Mouse (Mus musculus): Measurements from ENCODE around the gene Ddx6.
A peak's percentile ranks its signal among the peaks of the same experiment; 100 is the strongest.
"Not testable (repeated sequence)": the region's sequence is repeated elsewhere in the genome, so short reads cannot be mapped to it uniquely, and the experiment has no call there.

The Ddx6 gene

DNA sequence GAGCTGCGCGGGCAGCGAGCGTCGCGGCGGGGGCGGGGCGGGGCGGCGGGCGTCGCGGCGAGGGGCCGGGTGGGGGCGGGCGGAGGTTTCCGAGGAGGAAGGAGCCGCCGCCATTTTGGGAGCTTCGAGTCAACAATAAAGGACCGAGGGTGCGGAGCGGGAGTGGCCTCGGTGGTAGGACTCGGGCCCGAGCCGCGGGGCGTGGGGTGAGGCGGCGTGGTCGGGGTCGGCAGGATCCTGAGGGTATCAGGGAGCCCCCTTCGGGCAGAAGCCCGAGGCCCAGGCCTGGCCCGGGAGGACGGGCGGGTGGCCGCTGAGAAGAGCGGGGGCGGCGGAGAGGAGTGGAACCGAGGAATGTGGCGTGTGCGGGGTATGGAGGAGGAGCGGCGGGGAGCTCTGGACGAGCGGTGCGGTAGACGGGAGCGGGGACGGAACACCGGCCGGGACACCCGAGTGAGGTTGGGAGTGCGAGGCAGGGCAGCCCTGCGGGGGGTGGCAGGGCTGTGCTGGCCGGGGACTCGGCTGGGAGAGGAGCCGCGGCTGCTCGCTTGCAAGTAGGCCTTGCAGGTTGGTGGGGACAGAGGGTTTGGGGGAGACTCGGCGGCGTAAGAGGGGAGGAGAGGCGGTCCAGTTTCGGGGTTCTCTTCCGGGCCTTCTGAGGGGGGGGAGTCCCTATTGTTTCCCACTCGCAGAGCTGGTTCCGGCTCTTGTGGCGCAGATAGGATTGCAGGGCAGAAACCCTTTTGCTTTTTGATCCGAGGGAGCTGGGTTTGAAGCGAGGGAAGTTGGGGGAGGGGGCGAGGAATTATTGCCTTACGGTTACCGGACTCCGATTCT lies at the start of gene Ddx6:
Gene Ddx6 (plus strand): TSS at position 114 of the 837 bp plus-strand sequence.
- peak; percentile 70 for DNase-seq

DNA sequence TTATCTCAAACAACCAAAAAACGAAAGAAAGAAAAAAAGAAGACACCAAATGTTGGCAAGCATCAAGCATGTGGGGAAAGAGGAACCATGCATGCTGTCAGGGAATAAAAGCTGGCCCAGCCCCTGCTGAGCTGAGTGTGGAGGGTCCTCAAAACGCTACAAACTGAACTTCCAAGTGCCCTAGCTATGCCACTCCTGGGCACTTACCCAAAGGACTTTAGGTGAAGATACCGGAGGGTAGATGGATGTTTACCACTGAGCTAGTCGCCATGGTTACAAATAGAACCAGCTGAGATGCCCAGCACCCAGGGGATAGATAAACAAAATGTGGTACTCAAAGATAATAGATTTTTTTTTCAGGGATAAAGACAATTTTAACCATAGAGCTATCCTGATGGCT lies 43.1 kb upstream of the Ddx6 start, which contains the start of gene Cxcr5:
Gene Cxcr5 (minus strand): TSS at position 281 of the 400 bp plus-strand sequence.
- DNase-seq = no peak

DNA sequence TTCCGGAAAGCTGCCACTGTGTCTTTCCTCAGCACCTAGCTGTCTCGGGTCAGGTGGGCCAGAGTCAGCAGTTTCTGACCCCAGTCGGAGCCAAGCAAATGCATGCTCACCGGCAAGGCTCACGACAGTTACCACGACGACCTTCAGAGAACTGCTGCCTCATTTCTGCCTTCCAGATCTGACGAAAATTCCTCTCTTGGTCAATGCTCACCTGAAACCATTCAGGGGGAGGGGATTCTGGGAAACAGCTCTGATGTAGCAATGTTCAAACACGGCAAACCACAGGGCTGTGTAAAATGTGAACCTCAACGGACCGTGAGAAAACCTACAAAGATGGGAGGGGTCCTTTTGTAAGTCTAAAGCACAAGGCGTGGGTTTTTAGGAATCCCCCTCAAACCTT lies 41.8 kb upstream of the Ddx6 start:
- DNase-seq = no peak

DNA sequence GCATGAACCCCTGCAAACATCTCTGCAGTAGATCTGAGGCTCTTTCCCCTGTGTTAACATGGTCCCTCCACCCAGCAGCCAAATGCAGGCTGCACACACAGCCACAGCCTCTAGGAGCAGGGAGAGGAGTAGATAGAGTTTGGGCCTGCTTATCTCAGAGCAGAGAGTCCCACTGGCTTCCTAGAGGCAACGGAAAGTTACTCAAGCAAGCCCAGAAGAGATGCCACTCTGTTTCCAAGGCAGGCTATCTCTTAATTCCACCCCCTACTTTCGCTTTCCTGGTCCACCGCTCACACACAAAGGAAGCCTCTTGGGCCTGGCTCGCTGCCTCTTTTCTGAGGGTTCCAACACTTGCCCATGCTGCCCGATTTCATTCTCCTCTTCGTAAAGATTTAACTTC lies 39.3 kb upstream of the Ddx6 start:
- DNase-seq = no peak

DNA sequence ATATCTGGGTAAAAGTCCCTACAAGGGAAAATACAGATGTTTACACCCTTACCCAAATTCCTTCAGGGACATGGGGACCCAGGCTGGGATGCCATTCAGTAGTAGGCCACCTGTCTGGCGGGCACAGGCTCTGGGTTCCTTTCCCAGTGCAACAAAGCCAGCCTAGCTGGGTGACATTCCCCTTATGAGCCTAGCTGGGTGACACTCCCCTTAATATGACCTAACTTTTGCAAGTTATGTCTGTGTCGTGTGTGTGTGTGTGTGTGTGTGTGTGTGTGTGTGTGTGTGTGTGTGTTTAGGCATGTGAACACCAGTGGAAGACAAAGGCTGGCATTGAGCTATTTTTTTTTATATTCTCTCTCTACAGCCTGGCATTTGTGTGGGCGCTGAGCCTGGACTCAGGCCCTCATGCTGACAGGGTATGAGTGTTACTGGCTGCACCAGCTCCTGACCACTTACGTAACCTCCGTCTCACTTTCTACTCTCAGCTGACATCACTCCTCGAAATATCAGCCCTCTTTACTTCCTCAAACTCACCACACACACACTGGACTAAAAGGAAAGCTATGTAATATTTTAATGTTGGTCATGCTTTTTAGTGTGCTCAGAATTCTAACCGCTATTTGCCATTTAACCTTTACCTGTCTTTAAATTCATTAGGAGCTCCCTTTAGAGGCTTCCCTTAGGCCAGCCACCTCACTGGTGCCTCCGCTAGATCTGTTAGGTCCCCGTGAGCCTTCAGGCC lies 37.2 kb upstream of the Ddx6 start:
- peak; percentile 33 for DNase-seq

DNA sequence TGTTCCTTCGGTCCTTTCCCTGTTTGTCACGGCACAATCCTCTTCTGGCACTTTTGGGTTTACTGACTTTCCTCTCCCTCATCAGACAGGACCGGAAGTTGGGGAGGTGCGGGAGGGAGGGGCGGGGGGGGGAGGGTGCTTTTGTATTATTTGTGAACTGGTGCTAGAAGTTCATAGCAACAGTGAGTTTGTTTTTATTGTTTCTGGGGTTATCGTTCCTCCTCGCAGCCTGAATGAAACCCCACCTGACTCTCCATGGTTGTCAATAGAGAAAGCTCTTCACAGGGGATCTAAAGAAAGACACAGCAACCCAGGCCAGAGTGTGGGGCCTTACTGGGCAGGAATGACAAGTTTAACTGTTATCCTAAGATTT lies 36.6 kb upstream of the Ddx6 start:
- no peak for DNase-seq

DNA sequence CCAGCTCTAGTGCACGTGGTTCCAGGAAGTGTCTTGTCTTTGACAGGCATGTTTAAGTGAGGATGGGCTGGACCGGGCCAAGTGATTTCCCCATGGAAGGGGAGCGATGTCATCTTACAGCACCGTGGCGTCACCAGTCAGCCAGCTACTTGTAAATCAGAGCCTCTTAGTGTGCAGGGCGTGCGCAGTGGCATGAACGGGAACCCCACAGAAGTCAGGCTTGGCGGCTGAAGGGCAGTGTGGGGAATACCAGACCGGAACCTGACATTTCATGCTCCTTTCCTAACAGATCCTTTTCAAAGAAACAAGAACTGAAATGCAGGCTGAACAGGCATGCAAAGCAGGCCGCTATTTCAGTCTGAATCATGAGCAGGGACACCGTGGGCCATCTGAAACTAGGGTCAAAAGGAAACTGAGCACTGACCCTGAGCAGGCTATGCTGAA lies 33.7 kb upstream of the Ddx6 start:
- no peak for DNase-seq

DNA sequence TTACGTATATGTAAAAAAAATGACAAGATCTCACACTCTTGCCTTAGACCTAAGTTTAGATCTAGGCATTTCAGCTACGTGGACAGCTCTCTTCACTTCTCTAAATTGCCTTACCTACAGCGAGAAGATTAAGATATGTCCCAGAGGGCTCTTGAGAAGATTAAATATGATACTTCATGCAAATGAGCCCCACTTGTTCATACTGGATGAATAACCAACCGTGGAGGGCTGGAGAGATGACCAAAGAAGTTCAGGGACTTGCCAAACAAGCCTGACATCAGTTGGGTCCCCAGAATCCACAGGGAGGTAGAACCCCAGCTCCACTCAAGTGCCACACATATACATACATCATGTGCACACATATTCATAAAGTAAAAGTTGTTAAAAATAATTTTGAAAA lies 31.4 kb upstream of the Ddx6 start:
- no peak for DNase-seq

DNA sequence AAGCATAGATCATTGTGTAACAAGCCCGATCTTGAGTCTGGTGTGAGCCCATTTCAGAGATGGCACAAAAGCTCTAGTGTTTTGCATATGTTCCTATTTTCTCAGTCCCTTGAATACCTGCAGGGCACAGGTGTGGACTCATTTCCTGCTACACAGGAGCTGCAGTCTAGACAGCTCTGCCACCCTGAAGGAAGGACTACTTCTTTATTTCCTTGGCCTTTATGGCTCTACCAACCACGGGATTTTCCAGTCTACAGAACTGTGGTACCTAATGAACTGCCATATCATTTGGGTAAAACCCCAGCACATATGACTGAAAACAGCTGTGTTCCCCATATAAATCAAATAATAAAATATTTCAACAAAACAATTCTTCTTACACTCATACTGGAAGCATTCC lies 29.6 kb upstream of the Ddx6 start:
- no peak for DNase-seq

DNA sequence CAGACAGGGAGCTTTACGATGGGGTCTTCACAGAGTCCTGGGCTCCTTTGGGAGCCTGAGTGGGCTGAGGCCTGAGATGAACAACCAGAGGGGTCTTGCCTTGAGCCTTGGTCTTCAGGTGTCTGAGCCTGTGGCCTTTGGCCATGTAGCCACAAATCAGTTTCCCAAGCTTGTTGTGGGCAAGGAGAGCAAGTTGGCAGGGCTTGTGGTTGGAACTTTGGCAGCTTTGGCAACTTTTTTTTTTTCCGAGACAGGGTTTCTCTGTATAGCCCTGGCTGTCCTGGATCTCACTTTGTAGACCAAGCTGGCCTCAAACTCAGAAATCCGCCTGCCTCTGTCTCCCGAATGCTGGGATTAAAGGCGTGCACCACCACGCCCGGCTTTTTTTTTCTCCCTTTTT lies 28.6 kb upstream of the Ddx6 start:
- DNase-seq = not testable (repeated sequence)

DNA sequence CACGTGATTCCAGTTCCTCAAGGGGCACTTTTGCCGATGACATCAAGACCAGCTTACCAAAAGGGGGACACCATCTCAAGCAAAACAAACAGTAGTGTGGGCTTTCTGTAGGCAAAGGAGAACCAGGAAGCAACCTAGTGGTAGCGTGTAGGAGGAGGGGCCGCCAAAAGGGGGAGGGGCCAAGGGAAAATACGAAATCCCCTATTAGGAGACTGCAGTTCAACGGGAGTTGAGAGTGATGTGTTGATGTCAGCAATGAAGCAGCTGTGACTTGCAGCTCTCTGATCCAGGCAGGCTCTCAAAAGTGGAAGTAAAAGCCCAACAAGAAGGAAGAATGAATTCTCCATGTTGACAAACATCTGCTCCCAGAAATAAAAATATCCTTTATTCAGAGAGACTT lies 25.3 kb upstream of the Ddx6 start:
- DNase-seq = no peak

DNA sequence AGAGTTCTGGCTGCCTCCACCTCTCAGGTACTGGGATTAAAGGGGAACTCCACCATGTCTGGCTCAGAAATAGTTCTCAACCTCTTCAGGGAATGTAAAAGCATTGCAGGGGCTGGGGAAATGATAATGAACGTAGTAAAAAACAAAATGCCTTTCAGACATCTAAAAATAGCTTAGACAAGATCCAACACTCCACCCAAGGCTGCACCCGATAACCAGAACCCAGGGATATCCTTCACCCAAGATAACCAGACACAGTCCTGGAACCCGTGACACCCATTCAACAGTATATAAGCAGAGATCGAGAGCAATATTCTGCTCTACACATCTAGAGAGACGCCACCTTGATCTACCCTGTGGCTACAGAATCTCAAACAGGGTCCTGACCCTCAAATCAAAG lies 24.6 kb upstream of the Ddx6 start:
- no peak for DNase-seq

DNA sequence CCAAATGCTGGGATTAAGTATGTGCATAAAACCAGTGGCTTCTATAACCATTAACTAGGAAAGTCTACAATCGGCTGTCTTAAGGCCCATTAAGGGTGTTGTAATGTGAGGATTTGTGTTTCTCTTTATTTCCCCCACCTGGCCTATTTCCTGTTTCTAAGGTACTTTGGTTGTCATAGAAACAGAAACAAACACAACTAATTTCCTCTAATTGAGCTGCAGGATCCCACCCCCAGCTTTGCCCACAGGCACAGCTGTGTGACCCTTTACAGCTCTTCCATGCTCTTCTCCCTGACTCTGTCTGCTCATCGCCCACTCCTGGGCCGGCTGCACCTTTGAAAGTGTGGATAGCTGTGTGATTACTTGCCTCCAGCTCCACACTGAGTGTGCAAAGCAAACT lies 23.3 kb upstream of the Ddx6 start:
- no peak for DNase-seq

DNA sequence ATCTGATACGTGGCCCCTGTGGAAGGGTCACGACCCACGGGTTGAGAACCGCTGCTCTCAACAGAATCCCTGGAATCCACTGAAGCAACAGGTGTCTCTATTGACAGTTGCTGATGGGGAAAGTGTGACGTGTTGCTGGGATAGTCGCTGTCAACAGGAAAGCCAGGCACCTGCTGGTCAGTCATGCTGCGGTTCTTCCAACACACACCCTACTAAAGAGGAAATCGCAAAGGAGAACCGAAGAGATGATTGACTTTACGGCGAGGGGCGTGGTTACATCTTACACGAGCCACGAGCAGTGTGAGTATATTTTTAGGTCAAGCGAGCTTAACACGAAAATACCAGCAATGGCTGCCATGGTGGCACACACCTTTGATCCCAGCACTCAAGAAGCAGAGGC lies 22.3 kb upstream of the Ddx6 start:
- no peak for DNase-seq

DNA sequence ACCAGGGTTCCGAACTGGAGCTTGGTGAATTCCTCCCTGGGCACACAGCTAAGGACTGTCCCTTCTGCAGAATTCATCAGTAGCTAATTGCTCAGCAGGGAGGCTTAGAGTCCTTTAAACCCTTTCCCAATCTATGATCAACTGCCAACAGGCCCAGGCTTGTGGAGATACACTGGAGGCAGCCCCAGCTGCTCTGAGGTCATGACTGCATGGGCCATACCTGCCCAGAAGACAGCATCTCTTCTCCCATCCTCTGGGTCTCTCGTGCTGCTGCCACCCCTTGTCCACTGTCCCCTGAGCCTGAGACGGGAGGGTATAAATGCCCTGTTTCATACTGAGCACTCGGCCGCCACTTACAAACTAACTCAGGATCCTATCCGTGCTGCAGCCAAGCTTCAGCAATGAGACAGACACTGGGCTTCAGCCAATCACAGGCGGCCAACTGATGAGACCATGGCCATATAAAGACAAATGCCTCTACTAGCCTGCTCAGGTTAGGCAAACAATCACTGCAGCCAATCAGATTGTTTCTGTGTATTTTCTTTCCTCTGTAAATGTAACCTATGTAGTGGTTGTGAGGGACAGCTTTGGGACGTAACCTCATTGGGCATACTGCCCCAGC lies 17.9 kb upstream of the Ddx6 start:
- no peak for DNase-seq

DNA sequence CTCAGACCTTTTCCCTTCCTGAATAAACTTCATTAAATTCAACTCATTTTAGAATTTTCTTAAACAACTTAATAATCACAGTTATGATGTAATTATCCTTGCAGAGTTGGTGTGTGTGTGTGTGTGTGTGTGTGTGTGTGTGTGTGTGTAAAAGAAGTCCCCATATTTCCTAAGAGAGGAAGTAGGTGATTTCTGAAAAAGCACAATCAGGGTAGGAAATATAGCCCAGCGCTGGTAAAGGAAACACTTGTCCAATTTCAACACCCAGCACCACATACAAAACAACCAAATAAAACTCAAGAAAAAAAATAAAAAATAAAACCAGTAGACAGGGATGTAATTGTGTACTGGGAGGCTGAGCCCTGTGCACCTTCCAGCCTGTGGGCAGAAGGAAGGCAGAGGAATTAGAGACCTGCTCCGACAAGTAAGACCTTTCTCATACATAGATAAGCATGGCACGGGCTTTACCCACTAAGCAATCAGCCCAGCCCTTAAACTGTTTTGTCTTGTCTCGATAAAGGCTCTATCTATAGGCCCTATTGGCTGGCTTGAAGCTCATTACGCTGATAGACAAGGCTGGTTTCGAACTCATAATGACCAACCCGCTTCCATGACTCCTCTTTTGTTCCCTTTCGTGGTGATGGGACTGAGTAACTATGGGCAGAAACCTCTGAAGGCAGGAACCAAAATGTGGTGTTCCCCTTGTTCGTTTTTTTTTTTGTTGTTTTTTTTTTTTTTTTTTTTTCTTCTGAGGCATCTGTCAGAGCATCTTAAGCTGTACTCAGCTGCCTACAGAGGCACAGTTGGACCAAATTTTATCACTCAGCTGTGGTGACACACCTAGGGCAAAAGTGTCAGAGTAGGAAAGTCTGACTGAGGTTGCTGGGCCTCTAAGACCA lies 17.2 kb upstream of the Ddx6 start:
- DNase-seq = no peak

DNA sequence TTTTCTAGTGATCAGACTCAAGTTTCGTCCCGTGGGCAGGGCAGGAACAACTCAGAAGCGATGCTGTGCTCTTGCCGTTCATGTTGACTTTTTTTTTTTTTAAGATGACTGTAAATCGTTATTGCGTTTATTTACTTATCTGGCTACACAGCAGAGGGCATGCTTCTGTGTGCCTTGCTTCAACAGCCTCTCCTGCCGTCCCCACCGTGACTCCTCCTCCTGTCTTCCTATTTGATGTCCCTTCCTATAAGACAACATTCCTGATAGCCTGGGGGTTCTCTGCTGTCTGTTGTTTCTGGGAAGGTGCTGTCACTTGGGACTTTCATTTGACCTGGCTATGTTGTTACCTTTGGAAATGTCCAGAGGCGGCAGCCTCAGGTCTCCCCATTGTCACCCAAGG lies 16.1 kb upstream of the Ddx6 start:
- DNase-seq = no peak

DNA sequence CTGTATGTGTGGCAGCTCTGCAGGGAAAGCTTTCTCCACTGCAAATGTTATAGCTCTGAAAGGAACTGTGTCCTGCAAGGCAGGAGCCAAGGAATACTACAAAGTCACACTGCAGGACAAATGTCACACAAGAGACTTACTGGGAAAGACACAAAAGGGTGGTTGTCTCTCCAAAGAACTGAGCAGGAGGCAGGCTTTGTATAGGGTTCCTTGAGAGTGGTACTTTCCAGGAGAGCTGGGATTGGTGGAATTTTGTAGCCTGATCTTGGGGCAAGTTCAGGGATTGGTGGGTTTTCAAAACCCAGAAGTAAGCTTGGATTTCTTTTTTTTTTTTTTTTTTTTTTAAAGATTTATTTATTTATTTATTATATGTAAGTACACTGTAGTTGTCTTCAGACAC lies 15.6 kb upstream of the Ddx6 start:
- no peak for DNase-seq

DNA sequence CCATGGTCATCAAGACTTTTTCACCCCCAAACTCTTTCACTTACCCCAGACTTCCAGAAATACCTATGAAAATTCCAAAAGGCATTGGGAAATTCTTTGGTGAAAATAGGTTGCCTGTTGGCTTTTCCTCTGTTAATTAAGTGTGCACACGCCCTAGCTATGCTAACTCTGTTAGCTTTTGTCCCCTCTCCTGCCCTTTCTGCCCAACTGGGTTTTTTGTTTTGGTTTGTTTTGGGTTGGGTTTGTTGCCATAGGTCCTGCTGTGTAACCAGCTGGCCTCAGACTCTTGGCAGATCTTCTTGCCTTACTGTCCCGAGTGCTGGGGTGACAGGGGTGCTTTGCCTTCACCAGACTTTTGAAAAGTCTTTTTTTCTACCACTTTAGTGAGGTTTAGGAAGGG lies 13.7 kb upstream of the Ddx6 start:
- DNase-seq = peak; percentile 81

DNA sequence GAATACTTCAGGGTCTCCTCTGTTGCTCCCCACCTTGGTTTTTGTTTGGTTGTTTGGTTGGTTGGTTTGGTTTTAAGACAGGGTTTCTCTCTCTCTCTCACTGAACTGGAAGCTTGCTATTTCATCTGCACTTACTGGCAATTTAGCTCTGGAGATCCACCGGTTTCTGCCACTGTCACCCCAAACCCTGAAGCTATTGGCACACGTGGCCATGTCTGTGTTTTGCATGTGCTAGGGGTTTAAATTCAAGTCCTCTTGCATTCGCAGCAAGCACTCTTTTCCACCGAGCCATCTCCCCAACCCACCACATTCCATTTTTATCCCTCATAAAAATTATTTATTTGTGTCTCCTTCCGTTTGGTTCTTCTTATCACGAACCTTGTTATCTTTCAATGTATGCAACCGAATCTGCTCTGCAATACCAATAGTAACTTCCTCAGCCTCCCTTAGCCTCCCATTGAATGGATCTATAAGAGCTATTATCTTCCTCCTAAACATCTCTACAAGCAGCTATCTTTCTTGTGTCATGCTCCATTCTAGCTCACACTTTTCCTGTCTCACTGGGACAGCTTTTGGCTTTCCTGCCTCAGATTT lies 13.0 kb upstream of the Ddx6 start:
- DNase-seq = no peak

DNA sequence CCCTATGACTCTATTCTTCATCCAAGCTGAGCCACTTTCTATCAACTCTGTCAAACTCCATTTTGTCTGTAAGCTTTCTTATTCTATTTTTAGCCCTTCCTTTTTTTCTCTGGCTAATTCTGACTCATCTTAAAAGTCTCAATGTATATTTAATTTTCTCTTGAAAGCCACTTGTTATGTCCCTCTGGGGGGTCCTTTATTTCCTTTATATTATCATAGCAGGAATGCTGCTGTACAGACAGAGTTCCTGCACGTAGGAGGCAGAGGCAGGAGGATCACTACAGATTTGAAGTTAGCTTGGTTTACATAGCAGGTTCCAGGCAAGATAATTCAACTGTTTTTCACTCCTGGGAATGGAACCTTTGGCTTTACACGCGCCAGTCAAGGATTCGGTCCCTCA lies 11.5 kb upstream of the Ddx6 start:
- DNase-seq = no peak

DNA sequence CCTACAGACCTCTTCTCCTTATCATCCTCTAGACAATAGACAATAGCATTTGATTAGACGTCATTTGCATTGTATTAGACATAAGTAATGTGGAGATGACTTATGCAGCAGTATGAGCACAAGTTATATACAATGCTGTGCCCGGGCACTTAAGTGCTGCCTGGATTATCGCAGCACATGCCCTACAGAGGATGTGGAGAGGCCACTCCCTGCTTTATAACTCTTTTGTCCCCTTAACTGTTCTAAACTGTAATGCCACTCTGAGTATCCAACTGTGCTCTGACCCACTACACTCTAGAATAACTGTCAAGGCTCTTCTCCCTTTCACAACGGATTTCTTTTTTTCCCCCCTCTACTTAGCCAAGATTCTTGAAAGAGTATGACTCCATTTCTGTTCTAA lies 10.8 kb upstream of the Ddx6 start:
- no peak for DNase-seq
